Mouse (Mus musculus) megakaryocyte-erythroid progenitor cell, adult 5-6 weeks (primary cell): ENCODE results near the gene Kcnab2. TPM values are rescaled to one million over a fixed set of nuclear protein-coding genes. Genes with fewer than 3 reads are reported as not detected.

Source experiments
- ATAC-seq: replicated peaks from 2 replicates; pipeline ENCODE4 v1.8.0; 2016; ENCODE audit warnings: mild to moderate bottlenecking, inconsistent platforms; ENCODE audit not compliant: severe bottlenecking, poor library complexity, low FRiP score, low TSS enrichment
- total RNA-seq, 2 experiments: library from RNA; stranded (forward) in 1 of 2; stranded (reverse) in 1 of 2; fragments of 200-1000, 215-1000 nt in 1 of 2; fragments of >200 nt in 1 of 2; fragmentation: Nextera tagmentation in 1 of 2; gene quantifications; 2 replicates each; pipeline ENCODE4 v1.2.3; 2014 to 2017

Gene Kcnab2
- total RNA-seq, 2 experiments from 2014 or later: 42.5 to 59.7 TPM

DNA sequence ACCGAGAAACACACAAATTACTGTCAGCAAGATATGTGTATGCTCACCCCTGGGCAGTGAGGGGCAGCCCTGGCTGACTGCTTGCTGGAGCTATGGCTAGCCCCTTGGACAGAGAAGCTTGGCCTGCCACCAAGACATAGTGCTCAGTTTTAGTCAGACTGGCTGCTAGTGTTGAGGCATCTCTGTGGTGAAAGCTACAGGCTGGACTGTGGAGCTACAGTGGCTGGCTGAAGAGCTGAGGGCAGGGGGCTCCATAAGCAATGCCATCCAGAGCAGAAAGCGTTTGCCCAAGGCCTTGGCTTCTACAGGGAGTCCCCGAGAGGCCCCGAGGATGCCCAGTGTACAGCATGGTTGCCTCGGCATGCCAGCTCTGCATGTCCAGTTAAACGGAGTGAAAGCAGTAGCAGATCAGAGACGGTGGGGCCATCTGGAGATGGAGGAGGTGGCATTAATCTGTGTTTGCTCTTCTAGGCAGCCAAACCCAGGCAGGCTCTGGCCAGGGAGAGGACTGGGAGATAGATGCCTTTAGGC is 71.9 kb downstream of the Kcnab2 start:
- no peak for ATAC-seq

DNA sequence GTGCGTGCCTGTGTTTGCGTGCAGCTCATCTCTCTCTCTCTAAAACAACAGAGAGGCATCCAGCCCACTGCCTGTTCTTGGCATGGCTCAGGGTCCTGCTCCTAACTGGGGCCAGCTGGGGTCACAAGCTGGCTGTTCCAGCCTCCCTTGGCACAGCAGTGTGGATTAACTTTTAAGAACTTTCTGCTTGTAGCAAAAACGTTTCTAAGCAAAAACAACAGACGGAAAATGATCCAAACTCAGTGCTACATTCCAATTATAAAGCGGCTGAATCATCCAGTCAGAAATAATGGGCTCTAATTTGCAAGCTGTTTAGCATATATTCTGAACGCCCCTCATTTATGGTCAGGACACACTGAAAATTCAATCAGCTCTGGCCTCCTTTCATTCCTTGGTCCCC is 72.5 kb downstream of the Kcnab2 start:
- no peak for ATAC-seq

DNA sequence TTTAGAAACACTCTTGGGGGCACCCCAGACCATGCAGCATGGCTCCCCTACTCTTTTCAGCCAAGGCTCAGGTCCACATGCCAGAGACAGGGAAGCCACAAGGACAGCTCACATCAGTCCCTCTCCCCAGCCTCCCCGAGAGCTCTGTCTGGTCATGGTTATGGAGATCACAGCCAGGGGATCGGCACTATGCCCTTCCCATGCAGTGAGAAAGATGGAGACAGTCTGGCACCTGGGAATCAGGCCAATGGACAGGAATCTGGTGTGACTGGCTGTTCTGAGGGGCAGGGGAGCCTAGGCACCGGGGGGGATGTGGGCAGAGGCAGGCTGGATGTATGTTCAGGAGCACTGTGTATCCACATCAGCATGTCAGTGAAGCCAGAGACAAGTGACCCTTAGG is 78.7 kb downstream of the Kcnab2 start:
- no peak for ATAC-seq

DNA sequence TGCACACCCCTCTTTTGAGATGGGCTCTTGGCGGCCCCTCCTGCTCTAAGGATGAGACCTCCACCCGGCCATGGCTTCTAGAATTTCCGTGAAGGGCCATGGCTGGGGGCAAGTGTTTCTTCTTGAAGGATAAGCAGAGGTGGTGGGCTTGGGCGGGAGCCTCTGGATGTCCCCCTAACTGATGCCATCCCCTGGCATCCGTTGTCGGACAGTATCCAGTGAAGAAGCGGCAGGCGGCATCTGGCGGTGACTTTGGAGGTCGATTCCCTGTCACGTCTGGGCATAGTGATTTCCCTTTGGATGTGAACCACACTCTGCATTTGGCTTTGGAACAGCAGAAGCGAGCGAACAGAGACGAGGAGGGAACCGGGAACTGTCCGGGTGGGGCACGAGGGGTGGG is 85.0 kb downstream of the Kcnab2 start:
- ATAC-seq: no peak

DNA sequence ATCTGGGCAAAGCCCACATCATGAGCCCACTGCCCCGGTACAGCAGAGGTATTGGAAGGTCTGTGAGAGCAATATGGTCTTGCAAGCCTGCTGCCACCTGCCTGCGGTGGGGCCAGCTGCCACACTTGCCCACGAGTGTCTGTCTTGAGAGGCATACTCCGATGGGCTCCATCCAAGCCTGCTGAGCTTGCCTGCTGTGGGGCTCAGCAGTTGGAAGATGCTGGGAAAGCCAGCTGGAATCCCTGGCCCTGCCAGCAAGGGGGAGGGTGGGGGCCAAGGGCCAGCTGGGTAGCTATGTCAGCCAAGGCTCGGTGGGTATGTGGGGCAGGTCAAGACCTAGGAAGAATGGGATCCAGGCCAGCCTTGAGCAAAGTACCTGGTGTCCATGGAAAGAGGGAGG is 85.5 kb downstream of the Kcnab2 start:
- ATAC-seq: no peak

DNA sequence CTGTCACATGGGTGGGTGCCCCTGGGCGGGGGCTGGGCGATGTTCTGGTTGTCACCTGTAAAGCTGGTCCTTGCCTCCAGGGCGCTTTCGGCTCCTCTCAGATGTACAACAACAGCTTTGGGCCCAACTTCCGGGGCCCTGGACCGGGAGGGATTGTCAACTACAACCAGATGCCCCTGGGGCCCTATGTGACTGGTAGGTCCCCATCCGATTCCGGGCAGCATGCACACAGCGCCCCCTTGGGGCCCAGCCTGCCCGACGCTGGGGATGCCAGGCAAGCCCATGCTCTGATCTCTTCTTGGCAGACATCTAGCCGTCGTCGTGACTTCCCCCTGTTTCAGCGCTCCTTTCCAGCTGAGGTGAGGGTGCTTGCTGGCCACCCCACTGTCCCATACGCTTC is 92.0 kb downstream of the Kcnab2 start:
- ATAC-seq: 0 out of 2 replicates have a peak, but pooled peaks have one; percentile 29

DNA sequence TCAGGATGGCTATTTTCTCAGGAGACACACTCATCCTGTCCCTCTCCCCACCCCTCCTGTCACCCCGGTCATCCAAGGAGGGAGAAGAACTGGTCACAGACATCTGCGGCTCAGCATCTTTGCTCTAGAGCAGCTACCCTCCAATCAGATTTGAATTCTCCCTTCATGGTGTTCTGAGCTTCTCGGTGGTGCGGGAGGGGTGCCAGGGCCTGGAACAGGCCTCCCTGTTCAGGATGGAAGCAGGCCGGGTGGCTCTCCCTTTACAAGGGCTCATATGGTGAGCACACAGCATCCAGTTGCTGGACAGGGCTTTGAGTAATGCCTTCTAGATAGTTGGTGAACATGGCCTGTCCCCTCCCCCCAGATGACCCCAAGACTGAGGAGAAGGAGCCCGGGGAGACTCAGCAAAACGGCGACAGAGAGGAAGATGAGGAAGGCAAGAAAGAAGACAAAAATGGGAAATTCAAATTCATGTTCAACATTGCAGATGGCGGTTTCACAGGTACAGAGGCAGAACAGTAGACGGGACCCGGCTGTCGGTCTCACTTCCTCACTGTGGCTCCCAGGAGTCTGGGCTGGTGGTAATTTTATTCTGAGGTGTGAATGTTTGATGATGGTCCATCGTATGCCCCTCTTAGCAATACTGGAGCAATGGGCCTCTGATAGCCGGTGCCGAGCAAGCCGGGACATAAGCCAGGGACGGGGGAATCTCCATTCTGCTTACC is 95.0 kb downstream of the Kcnab2 start:
- ATAC-seq: no peak

DNA sequence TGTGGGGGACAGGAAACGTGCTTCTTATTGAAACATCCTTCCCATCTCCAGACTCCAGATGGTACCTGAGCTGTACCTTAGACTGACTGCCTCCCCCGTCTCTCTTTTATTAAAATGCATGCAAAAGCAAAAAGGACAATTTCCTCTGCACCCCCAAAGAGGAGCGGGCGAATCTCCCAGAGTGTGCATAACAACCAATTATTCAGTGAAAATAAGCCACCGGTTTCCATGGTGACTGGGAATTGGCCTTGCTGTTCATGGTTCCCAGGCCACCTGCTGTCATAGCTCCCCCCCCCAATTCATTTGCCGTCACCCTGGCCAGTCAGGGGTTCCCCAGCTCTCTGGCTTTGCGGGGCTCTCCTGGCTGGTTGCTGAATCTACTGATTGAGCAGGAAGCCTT is 112.4 kb downstream of the Kcnab2 start:
- ATAC-seq: no peak

DNA sequence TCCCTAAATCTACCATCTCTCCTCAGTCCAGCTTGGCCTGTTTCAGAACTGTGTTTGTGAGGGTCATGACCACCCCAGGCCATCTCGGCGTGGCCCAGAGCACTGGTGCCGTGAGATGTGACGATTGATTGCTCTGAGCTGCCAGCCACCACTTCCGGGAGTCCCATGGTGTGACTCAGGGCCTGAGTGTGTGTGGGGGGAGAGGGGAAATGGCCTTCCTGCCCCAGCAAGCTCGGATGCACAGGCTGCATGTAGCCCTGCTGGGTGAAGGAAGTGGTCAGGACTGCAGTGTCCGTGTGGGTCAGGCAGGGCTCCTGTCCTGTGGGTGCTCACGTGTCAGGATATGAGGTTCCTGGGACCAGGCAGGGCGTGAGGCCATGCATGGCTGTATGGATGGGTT is 115.5 kb downstream of the Kcnab2 start:
- 0 out of 2 replicates have a peak, but pooled peaks have one; percentile 24 for ATAC-seq

DNA sequence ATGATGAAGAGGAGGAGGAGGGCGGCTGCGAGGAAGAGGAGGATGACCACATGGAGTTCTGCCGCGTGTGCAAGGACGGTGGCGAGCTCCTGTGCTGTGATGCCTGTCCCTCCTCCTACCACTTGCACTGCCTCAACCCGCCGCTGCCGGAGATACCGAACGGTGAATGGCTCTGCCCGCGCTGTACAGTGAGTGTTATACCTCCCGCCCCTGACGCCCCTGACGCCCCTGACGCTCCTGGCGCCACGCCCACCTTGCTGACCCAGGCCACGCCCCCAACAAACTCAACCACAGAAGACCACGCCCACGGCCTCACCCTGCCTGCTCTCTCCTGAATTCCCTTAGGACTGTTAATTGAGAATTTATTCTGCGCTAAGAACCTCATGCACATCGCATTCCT is 116.8 kb downstream of the Kcnab2 start:
- ATAC-seq: peak; percentile 80

DNA sequence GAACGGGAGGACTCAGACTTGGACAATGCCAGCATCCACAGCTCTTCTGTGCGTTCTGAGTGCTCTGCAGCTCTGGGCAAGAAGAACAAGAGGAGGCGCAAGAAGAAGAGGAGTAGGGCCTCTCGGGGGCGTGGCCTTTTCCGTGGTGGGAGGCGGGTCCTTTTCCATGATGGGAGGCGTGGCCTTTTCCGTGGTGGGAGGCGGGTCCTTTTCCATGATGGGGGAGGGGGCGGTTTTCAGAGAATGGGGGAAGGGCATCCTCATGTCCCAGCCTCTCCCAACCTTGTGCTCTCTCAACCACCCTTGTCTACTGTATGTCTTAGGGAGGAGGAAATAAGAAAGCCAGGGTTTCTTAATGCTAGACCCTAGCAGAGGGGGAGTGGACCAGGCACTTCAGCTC is 118.0 kb downstream of the Kcnab2 start:
- no peak for ATAC-seq

DNA sequence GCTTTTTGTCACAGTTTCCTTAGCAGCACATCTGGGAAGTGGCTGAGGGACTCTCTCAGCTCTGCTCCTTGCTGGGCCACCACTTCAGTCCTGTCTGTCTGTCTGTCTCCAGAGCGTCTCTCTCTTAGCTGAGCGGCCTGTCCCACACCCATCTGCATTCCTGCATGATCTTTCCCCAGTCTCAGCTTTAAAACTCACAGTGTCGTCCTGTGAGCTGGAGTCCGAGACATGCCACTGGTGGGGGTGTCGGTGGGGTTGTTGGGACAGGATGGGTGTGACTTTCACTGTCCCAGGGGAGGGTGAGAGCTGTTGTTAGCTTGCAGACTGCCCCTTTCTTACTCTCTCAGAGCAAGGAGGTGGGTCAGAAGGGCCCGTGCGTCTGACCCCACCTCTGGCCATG is 122.0 kb downstream of the Kcnab2 start:
- no peak for ATAC-seq

DNA sequence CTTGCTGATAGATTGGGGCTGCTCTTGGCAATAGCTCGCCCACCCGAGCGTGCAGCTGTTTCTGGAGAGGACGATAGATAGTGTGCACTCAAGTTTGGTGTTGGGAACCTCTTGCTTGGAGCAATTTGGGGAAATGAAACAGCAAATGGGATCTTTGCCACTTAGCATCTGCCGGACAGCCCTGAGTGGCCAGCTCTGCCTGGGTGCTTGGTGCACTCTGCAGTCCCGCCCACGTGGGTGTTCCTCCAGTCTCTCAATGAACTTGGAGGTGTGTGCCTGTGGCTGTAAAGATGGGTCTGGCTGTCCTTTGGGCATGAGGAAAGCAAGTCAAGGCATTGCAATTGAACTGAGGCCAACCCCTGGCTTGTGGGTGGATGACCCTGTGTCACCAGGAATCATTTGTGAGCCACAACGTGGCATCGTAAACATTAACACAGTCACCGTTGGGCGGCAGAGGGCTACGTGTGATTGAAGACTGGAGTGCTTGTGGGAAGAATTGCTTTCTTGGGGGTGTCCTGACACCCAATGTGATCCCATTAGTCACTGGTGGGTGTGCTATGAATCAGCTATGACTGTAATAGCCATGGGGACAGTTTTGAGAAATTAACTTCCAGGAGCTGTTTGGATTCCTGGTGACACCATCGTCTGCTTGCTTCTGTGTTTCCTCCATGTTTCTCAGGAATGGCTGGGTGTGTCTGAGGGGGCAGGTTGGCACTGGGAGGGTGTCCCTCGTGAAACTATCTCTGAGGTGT is 123.6 kb downstream of the Kcnab2 start:
- ATAC-seq: no peak

DNA sequence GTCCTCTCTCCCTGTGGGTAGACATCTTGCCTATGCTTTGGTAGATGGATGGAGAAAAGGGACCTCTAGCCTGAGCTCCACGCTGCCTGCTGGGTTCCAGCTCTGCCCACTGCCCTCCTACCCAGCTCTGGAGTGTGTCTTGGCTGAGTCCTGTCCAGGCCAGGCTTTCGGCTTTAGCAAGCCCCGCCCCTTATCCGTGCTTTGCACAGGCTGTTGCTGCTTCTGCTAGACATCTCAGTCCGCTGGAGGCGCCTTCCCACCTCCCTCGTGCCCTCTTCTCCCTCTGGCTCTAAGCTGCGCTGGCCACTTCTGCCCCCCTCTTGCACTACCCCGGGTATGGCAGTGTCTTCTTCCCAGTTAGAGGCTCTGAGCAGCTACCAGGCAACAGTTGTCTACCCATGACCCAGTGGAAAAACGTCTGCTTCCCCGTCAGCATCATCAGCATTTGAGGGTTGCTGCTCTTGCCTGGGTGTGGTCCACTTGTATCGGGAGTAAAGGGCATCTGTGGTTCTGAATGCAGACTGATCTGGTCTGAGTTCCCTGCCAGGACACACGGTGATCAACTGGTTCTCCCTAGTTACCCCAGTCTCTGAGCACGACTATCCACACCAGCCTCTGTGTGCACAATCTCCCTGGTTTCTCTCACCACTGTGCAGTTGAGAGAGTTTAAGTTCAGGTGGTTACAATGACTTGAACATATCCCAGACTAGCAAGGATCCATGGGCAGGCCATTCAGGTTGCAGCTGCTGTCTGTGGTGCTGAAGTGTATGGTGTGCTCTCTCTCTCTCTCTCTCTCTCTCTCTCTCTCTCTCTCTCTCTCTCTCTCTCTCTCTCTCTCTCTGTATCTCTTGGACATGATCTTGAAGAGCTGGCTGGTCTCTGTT is 126.0 kb downstream of the Kcnab2 start:
- ATAC-seq: 0 out of 2 replicates have a peak, but pooled peaks have one; percentile 36

DNA sequence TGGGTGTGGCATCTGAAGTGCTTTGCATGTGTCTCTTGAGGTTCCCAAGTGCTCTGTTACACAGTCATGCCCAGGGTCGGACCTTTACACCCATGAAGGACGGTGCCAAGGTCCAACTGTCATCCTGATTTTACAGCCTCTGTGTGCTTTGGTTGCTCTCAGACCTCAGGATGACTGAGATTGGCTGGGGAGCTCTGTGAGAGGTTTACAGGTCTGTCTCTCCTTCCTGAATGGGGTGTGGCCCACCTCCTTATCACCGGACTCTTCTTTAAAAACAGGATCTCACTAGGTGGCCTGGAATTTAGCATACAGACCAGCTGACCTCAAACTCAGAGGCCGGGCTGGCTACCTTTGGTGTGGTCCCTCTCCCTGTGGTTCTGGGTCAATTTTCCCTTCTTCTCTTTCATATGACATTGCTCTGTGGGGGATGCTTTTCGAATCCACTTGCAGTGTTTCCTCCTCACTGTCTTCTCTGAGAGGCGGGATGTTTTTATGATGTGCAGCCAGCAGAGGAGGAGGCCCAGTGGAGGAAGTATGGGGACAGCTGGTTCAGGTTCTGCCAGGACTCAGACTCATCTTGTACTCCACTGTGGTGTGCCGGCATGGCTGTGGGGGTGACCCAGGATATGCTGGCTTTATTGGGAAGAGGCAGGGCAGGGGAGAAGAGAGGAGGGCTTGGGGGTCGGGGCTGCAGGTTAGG is 126.8 kb downstream of the Kcnab2 start:
- ATAC-seq: no peak

DNA sequence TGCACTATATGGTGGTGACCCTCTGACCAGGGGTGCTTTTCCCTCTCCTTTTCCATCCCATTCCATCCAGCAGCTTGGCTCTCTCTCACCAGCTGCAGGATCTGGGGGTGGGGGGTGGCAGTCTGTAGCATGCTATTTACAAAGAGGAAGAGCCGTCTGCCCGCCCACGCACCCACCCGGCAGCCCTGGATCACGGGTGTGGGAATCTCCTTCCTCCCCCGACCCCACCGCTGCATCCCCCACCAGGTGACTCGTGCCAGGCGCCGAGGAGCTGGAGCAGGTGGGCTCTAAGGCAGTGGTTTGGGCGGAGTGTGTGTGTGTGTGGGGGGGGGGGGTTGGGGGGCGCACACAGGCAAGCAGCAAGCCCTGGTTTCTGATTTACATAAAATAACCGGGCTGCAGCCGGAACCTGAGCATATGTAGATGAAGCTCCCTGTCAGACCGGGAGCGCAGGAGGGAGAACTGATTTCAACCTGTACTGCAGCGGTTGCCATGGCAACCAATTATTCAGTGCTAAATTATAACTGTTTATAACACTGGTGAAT is 127.8 kb downstream of the Kcnab2 start:
- no peak for ATAC-seq

DNA sequence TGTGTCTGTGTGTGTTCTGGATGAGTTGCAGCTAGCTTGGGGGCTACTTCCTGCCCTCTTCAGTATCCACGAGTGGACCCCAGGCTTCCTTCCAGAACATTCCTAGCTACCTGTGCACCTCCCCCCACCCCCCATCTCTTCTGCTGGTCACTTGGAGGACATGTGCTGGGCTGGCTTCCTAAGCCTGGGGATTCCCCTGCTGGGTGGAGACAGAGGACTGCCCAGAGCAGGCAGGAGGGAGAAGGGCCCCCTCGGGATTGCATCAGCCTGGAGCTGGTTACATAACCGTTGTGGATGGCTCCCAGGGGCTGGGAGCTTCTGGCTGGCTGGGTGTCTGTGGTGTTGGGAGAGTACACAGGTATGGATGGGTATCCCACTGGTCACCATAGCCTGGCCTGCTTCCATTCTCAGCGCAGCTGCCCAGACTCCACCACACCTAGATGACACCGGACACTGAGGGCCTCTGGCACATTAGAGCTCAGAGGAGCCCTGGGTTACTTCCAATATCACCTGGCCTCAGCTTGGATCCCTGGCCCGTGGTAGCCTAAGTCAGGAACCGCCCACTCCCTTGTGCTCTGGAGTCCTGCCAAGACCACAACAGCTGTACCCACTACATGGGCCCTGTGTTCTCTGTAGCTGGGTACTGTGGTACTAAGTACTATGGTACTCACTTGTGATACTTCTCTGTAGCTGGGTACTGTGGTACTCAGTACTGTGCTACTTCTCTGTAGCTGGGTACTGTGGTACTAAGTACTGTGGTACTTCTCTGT is 132.4 kb downstream of the Kcnab2 start:
- no peak for ATAC-seq

DNA sequence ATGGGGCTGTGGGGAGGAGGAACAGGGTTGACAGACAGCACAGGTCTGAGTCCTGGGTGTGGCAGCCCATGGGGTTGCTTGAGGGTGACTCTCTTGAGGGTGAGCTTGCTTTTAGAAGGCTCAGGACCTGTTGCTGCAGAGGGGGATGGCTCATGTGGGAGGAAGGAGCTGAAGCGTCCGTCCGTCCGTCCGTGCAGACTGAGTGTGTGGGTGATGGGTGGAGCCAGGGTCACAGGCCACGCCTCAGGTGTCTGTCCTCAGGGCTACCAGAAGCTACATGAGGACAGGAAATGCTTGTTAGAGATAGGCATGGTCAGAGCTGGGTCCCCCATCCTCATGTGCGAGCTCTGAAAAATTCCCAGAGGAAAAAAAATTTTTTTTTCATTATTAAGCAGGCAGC is 133.0 kb downstream of the Kcnab2 start:
- ATAC-seq: no peak
